Mouse (Mus musculus) erythroblast, embryonic 14.5 days (primary cell): Measurements from ENCODE around the gene Ncapd3. TPM values are rescaled to one million over a fixed set of nuclear protein-coding genes. Genes with fewer than 3 reads are reported as not detected.
A peak's percentile ranks its signal among the peaks of the same experiment; 100 is the strongest.

Source experiments
- H3K27me3 ChIP-seq: 2 replicates; pipeline ENCODE4 v1.6.1; 2012; ENCODE audit warnings: inconsistent platforms; ENCODE audit not compliant: control insufficient read depth
- H3K36me3 ChIP-seq: 2 replicates; pipeline ENCODE4 v1.6.1; 2012; ENCODE audit warnings: mild to moderate bottlenecking, inconsistent platforms; ENCODE audit not compliant: control insufficient read depth
- H3K4me1 ChIP-seq: 2 replicates; pipeline ENCODE4 v1.6.1; 2012; ENCODE audit warnings: inconsistent platforms; ENCODE audit not compliant: control insufficient read depth
- H3K4me3 ChIP-seq: replicated peaks from 2 replicates; pipeline ENCODE3; 2012; ENCODE audit warnings: moderate library complexity, mild to moderate bottlenecking, inconsistent platforms
- H3K9me3 ChIP-seq: 2 replicates; pipeline ENCODE4 v1.6.1; 2012; ENCODE audit warnings: low read length, inconsistent platforms, mixed read lengths; ENCODE audit not compliant: control insufficient read depth
- GATA1 ChIP-seq: IDR thresholded peaks from 2 replicates; pipeline ENCODE4 v1.6.1; 2012; ENCODE audit warnings: low read length, inconsistent platforms, mixed read lengths
- TAL1 ChIP-seq: IDR thresholded peaks from 3 replicates; pipeline ENCODE4 v1.6.1; 2012; ENCODE audit warnings: low read length, inconsistent platforms, mixed read lengths
- polyA plus RNA-seq: library from polyadenylated mRNA; stranded (reverse); fragments of >175 nt; gene quantifications from 2 replicates; pipeline ENCODE4 v1.2.3, GENCODE M21; 2012

The Ncapd3 gene
- polyA plus RNA-seq, 1 experiment = 1.2 TPM

- peaks cover 38% of the 10 kb centered on the region for H3K4me1 ChIP-seq
- H3K4me3 ChIP-seq = no peak overlapping the region
Measured at GRCm38 (mm10) chr9:27026708-27027107, 3.3 kb upstream of the Ncapd3 start.

GRCm38 (mm10) chr9:27029022-27029827 is 750 bp upstream of the Ncapd3 start:
- H3K4me1 ChIP-seq = peaks cover 55% of the 10 kb centered on the region

More at GRCm38 (mm10) chr9:27026708-27027107, 3.3 kb upstream of the Ncapd3 start:
- Histone ChIP-seq H3K36me3 (peaks cover 11% of the 10 kb centered on the region), H3K9me3 (no peaks in the 10 kb centered on the region), H3K27me3 (no peaks in the 10 kb centered on the region)
- TF ChIP-seq GATA1 = no peak
- no peak for TF ChIP-seq TAL1

GRCm38 (mm10) chr9:27030763-27031100 is 757 bp downstream of the Ncapd3 start:
- peaks cover 61% of the 10 kb centered on the region for H3K4me1 ChIP-seq
- TF ChIP-seq TAL1 = no peak

More at GRCm38 (mm10) chr9:27029022-27029827, 750 bp upstream of the Ncapd3 start:
- TF ChIP-seq GATA1 (no peak), TAL1 (no peak)
- H3K36me3 ChIP-seq = peaks cover 23% of the 10 kb centered on the region
- H3K4me3 ChIP-seq = peak overlapping the region; percentile 100
- H3K27me3 ChIP-seq = no peaks in the 10 kb centered on the region
- H3K9me3 ChIP-seq = no peaks in the 10 kb centered on the region

GRCm38 (mm10) chr9:27043892-27044291 is 13.9 kb downstream of the Ncapd3 start:
- H3K27me3 ChIP-seq = no peaks in the 10 kb centered on the region
- peaks cover 99% of the 10 kb centered on the region for H3K36me3 ChIP-seq
- no peak overlapping the region for H3K4me3 ChIP-seq
- no peaks in the 10 kb centered on the region for H3K9me3 ChIP-seq
- TF ChIP-seq GATA1 (no peak), TAL1 (no peak)
- H3K4me1 ChIP-seq = no peaks in the 10 kb centered on the region

More at GRCm38 (mm10) chr9:27030763-27031100, 757 bp downstream of the Ncapd3 start:
- H3K4me3 ChIP-seq = peak overlapping the region; percentile 100
- peaks cover 37% of the 10 kb centered on the region for H3K36me3 ChIP-seq
- H3K27me3 ChIP-seq = no peaks in the 10 kb centered on the region
- no peaks in the 10 kb centered on the region for H3K9me3 ChIP-seq

GRCm38 (mm10) chr9:27049492-27049891 is 19.5 kb downstream of the Ncapd3 start:
- Histone ChIP-seq H3K4me3 (no peak overlapping the region), H3K36me3 (peaks cover 100% of the 10 kb centered on the region), H3K4me1 (no peaks in the 10 kb centered on the region), H3K9me3 (no peaks in the 10 kb centered on the region), H3K27me3 (no peaks in the 10 kb centered on the region)
- TF ChIP-seq TAL1 (no peak), GATA1 (no peak)

- Histone ChIP-seq H3K4me3 (no peak overlapping the region), H3K27me3 (no peaks in the 10 kb centered on the region), H3K36me3 (peaks cover 98% of the 10 kb centered on the region), H3K4me1 (no peaks in the 10 kb centered on the region), H3K9me3 (no peaks in the 10 kb centered on the region)
- no peak for TF ChIP-seq GATA1
- no peak for TF ChIP-seq TAL1
Measured at GRCm38 (mm10) chr9:27058341-27058740, 28.4 kb downstream of the Ncapd3 start.

GRCm38 (mm10) chr9:27070895-27071294 is 40.9 kb downstream of the Ncapd3 start:
- TF ChIP-seq GATA1 (no peak), TAL1 (no peak)
- H3K4me3 ChIP-seq = no peak overlapping the region
- no peaks in the 10 kb centered on the region for H3K4me1 ChIP-seq
- H3K9me3 ChIP-seq = peaks cover 2% of the 10 kb centered on the region; the same call in 1 of the 2 replicates
- no peaks in the 10 kb centered on the region for H3K27me3 ChIP-seq
- peaks cover 99% of the 10 kb centered on the region for H3K36me3 ChIP-seq

- H3K27me3 ChIP-seq = no peaks in the 10 kb centered on the region
- H3K4me3 ChIP-seq = no peak overlapping the region
- H3K36me3 ChIP-seq = peaks cover 98% of the 10 kb centered on the region
- peaks cover 2% of the 10 kb centered on the region; the same call in 1 of the 2 replicates for H3K9me3 ChIP-seq
- no peak for TF ChIP-seq GATA1
- TF ChIP-seq TAL1 = no peak
- no peaks in the 10 kb centered on the region for H3K4me1 ChIP-seq
Measured at GRCm38 (mm10) chr9:27074677-27075076, 44.7 kb downstream of the Ncapd3 start.

GRCm38 (mm10) chr9:27075812-27076211 is 45.8 kb downstream of the Ncapd3 start:
- Histone ChIP-seq H3K27me3 (no peaks in the 10 kb centered on the region), H3K9me3 (no peaks in the 10 kb centered on the region), H3K36me3 (peaks cover 98% of the 10 kb centered on the region), H3K4me1 (no peaks in the 10 kb centered on the region), H3K4me3 (no peak overlapping the region)
- TF ChIP-seq GATA1 (no peak), TAL1 (no peak)
